Mouse (Mus musculus) layer of hippocampus, adult 18-20 months (tissue): ENCODE data around the gene Cdkn2b. TPM values are rescaled to one million over a fixed set of nuclear protein-coding genes. Genes with fewer than 3 reads are reported as not detected.

ENCODE experiments used
- total RNA-seq, 2 experiments: library from RNA; stranded (reverse); gene quantifications; 2 replicates each; pipeline ENCODE4 v1.2.3; 2021

Cdkn2b gene
- total RNA-seq, 2 experiments from 2014 or later: 1.2 TPM

Other genes starting within 250 kb of the Cdkn2b start
- gene Mtap, start 173.9 kb downstream of the Cdkn2b start, total RNA-seq: 10 to 100 TPM; 11.6 to 12.8 TPM
- gene Cdkn2a, start 16.4 kb downstream of the Cdkn2b start, total RNA-seq: under 1 TPM; 0.38 to 0.64 TPM